Mouse (Mus musculus) induced T-regulatory cell, adult 2 months (primary cell): ENCODE data around the gene Smyd3.
A peak's percentile ranks its signal among the peaks of the same experiment; 100 is the strongest.
"Not testable (repeated sequence)": the region's sequence is repeated elsewhere in the genome, so short reads cannot be mapped to it uniquely, and the experiment has no call there.

Source experiments
- DNase-seq: peaks from one replicate; pipeline ENCODE4 v3.0.0-alpha.2; 2012; ENCODE audit warnings: low read depth

The Smyd3 gene

GRCm38 (mm10) chr1:179164219-179164618 lies 353.6 kb downstream of the Smyd3 start:
- DNase-seq, result not testable (repeated sequence)

- not testable (repeated sequence) for DNase-seq
Observed at GRCm38 (mm10) chr1:179162752-179163151, 355.1 kb downstream of the Smyd3 start.

DNA sequence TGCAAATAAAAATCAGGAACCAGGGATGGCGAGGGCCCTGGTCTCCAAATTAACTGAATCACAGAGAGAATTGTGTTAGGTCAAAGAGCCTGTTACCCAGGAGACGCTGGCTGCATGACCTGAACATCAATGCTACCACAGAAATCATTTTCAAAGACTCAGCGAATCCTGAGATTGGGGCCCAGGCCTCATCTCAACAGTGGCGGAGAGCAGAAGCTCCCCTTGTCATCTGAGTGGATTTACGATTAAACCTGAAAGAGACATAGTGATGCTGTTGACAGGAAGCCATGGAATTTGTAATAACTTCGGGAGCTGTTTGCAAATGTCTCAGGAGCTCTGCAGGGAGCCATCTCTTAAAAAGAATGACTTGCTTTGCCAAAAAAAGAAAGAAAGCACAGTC lies 355.9 kb downstream of the Smyd3 start:
- no peak for DNase-seq

DNA sequence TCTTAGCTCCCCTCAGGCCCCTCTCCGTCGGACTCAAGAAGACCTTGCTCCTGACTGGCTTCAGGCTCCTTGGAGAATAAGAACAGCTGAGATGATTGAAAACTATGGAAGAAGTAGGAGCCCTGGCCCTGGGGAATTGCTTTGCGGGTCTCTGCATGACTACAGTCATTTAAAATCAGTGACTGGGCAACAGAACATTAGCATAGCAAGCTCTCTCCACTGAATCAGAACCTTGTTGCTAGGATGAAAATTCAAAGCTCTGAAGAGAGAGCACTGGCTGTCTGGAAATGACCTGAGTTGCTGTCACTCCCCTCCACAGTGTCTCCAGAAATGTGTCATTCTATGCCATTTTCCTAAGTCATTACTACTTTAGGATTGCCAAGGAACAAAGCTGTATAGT lies 357.1 kb downstream of the Smyd3 start:
- no peak for DNase-seq

- no peak for DNase-seq
Observed at GRCm38 (mm10) chr1:179152376-179152775, 365.5 kb downstream of the Smyd3 start.

- DNase-seq, result no peak
Observed at GRCm38 (mm10) chr1:179151275-179151674, 366.6 kb downstream of the Smyd3 start.

- no peak for DNase-seq
Observed at GRCm38 (mm10) chr1:179149468-179150140, 368.2 kb downstream of the Smyd3 start.

GRCm38 (mm10) chr1:179146730-179147167 lies 371.1 kb downstream of the Smyd3 start:
- DNase-seq, result no peak

GRCm38 (mm10) chr1:179143154-179143832 lies 374.5 kb downstream of the Smyd3 start:
- no peak for DNase-seq

GRCm38 (mm10) chr1:179142177-179142576 lies 375.7 kb downstream of the Smyd3 start:
- peak; percentile 69 for DNase-seq

GRCm38 (mm10) chr1:179141071-179141650 lies 376.7 kb downstream of the Smyd3 start:
- no peak for DNase-seq

DNA sequence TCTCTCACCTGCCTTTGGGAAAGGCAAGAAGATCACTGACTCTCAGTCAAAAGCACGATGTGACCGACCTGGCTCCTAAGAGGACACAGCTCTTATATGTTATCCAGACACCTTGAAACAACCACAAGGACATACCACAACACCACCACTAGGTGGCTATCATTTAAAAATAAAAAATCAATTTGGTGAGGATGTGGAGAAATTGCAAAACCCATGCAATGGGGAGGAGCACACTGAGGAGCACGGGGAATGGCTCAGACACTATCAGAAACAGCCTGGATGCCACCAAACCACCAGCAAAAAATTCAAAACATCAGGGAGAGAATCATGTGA lies 380.7 kb downstream of the Smyd3 start:
- peak; percentile 14 for DNase-seq

- no peak for DNase-seq
Observed at GRCm38 (mm10) chr1:179136461-179137144, 381.2 kb downstream of the Smyd3 start.

GRCm38 (mm10) chr1:179129995-179130394 lies 387.8 kb downstream of the Smyd3 start:
- DNase-seq, result peak; percentile 49

- no peak for DNase-seq
Observed at GRCm38 (mm10) chr1:179126287-179126686, 391.6 kb downstream of the Smyd3 start.

DNA sequence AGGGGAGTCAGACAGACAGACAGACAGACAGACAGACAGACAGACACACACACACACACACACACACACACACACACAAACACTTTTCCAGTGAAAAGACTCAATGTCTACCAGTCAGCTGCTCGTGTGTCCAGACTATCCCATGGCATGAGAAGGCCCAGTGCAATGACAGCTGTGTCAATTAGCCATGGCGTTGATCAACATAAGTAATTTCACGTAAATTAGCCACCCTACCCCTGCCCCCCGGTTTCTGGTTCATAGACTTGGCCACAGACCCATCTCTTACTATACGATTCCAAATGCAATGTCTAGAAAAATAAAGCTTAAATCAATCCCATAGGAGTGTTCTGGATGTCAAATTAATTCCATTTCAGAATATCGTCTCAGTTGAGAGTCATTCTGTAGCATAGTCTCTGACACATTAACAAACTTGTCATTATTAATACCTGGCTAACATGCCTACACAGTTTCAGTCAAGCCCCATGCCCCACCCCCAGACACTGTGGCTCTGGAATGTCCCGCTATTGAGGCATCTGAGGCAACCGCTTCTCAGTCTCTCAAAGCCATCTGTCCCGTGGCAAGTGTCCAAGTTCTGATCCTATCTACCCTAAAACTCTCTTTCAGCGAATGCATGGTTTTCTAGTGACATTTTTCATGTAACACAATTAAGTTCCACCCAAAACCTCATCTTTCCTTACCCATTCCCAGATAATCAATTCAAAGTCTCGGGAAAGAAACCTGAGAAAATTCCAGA lies 395.2 kb downstream of the Smyd3 start:
- DNase-seq, result no peak

- DNase-seq, result no peak
Observed at GRCm38 (mm10) chr1:179120217-179120966, 397.4 kb downstream of the Smyd3 start.

DNA sequence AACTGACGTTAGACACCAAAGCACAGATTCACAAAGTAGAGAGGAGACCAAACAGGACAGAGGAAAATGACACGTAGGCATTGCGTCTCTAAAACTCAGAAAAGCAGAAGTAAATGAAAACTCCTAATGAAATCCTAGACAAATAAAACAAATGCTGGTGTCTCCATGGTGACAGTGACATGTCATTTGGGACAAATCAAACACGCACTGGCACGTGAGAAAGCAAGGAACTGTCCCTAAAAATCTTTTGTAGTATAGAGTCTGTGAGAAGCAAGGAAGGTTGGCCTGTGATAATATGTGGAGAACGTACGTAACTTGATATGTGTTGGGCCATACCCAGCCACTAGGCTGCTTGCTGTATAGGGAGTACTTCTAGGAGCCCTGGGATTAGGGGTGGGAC lies 399.2 kb downstream of the Smyd3 start:
- no peak for DNase-seq

DNA sequence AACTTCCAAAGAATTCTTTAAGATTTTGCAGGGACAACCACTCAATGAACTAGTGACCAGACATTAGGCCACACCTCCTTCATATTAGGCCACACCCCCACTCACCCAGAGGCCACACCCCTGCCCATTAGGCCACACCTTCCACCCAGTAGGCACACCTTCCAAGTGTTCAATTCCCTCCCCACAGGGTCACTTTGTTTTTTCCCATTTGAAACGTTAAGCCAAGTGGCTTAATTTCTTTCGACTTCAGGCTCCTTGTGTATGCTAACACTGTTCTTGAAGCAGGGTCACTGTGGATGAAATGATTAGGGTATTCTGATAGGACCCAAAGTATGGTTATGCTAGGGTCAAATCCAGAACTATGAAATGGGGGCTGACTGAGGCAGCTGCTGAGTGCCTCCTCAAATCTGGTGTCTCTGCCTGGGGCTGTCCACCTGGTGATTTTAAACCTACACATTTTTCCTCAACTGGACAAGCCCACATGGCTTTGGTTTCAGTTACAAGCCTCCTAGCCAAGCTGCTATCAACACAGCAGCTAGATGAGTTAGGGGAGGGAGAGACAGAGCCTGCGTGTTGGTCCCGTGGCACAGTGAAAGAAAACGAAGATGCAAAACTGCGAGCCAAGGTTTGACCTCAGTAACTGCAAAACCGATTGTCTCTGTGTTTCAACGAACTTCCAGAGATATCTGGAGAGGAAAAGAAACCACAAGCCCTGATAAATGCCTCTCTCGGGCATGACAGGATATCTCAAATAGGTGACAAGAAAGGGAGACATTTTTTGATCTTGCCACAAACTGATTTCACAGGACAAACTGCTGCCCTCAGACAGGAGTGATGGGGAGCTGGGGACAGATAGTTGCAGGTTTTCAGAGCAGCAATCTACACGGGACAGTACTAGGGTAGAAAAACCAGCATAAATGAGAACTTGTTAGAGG lies 400.8 kb downstream of the Smyd3 start:
- DNase-seq, result no peak

- no peak for DNase-seq
Observed at GRCm38 (mm10) chr1:179114833-179115495, 402.9 kb downstream of the Smyd3 start.
